Mouse (Mus musculus) liver, embryonic 14.5 days (tissue): Measurements from ENCODE around the gene Prdm16. TPM values are rescaled to one million over a fixed set of nuclear protein-coding genes. Genes with fewer than 3 reads are reported as not detected.
A peak's percentile ranks its signal among the peaks of the same experiment; 100 is the strongest.

ENCODE experiments used
- ATAC-seq: fragments of 200-750 bp; cut with Nextera tagmentation; 2 replicates; pipeline ENCODE4 v1.8.0; 2017; ENCODE audit warnings: moderate number of reproducible peaks, mild to moderate bottlenecking, moderate library complexity; ENCODE audit not compliant: insufficient read depth
- DNase-seq, 3 experiments: peaks; one replicate each; pipeline ENCODE4 v3.0.0-alpha.2; 2012 to 2013; ENCODE audit warnings: low read depth in 3 of 3, low spot score in 3 of 3
- H3K27ac ChIP-seq: fragments of 300-500 bp; sonication (generic); 2 replicates; pipeline ENCODE4 v1.5.1; 2014; ENCODE audit warnings: moderate library complexity, mild to moderate bottlenecking, control low read depth, inconsistent platforms
- H3K27me3 ChIP-seq: fragments of 300-500 bp; sonication (generic); 2 replicates; pipeline ENCODE4 v1.6.1; 2014; ENCODE audit warnings: mild to moderate bottlenecking, low read length, moderate library complexity; ENCODE audit not compliant: control insufficient read depth, insufficient read depth
- H3K36me3 ChIP-seq: fragments of 300-500 bp; sonication (generic); replicated peaks from 2 replicates; pipeline ENCODE4 v1.6.1; 2014; ENCODE audit warnings: low read depth; ENCODE audit not compliant: control insufficient read depth, insufficient read depth
- H3K4me1 ChIP-seq, 2 experiments: fragments of 200-500 bp in 1 of 2; fragments of 300-500 bp in 1 of 2; sonication (generic) in 1 of 2; replicated peaks; 2 replicates each; pipeline ENCODE4 v1.6.1; 2012 to 2014; ENCODE audit warnings: antibody characterized with exemption in 1 of 2, inconsistent platforms in 1 of 2, low read length in 1 of 2; ENCODE audit not compliant: control insufficient read depth in 2 of 2, insufficient read depth in 2 of 2
- H3K4me2 ChIP-seq: fragments of 300-500 bp; sonication (generic); 2 replicates; pipeline ENCODE4 v1.6.1; 2014; ENCODE audit warnings: low read depth, mild to moderate bottlenecking, control low read depth, moderate library complexity
- H3K4me3 ChIP-seq, 2 experiments: fragments of 200-500 bp in 1 of 2; fragments of 300-500 bp in 1 of 2; sonication (generic) in 1 of 2; 2 replicates each; pipeline ENCODE4 v1.5.1; 2012 to 2014; ENCODE audit warnings: low read depth in 2 of 2, low read length in 2 of 2, mild to moderate bottlenecking in 2 of 2, control low read depth in 1 of 2, inconsistent platforms in 1 of 2, moderate library complexity in 1 of 2; ENCODE audit not compliant: insufficient read depth in 1 of 2
- H3K9ac ChIP-seq: fragments of 300-500 bp; sonication (generic); replicated peaks from 2 replicates; pipeline ENCODE4 v1.6.1; 2014; ENCODE audit warnings: mild to moderate bottlenecking, control low read depth, moderate library complexity
- H3K9me3 ChIP-seq: fragments of 300-500 bp; sonication (generic); 2 replicates; pipeline ENCODE4 v1.6.1; 2016; ENCODE audit warnings: low read length, mixed read lengths; ENCODE audit not compliant: control insufficient read depth
- CTCF ChIP-seq: IDR thresholded peaks from 2 replicates; pipeline ENCODE4 v1.5.1; 2016; ENCODE audit warnings: antibody characterized with exemption, low read depth, control low read depth
- EP300 ChIP-seq: IDR thresholded peaks from 2 replicates; pipeline ENCODE4 v1.6.1; 2016; ENCODE audit warnings: antibody characterized with exemption, low read depth
- WGBS: fragments of 180-500 bp; shearing (Covaris S2); extraction: QIAGEN DNeasy Blood & Tissue Kit; methylation state at CpG from one replicate; pipeline ENCODE4 v1.1.7; 2014; ENCODE audit not compliant: insufficient replicate concordance; 5-methylcytosine and 5-hydroxymethylcytosine counted together
- polyA plus RNA-seq, 2 experiments: library from polyadenylated mRNA; depleted of rRNA in 1 of 2; stranded (reverse) in 1 of 2; unstranded in 1 of 2; fragments of >200 nt; fragmentation: Nextera tagmentation in 1 of 2; extraction: Ambion mirVana in 1 of 2; gene quantifications; 2 replicates each; pipeline versions ENCODE4 v1.2.1 to v1.2.3; 2012 to 2014

Gene Prdm16
- polyA plus RNA-seq, 2 experiments, result 0.70 to 0.86 TPM

GRCm38 (mm10) chr4:154360441-154360840, 276.2 kb downstream of the Prdm16 start:
- Histone ChIP-seq H3K4me2 (no peak overlapping the region), H3K4me3 (no peak overlapping the region), H3K27ac (no peak overlapping the region), H3K27me3 (no peaks in the 10 kb centered on the region), H3K36me3 (no peaks in the 10 kb centered on the region), H3K9me3 (no peaks in the 10 kb centered on the region), H3K4me1 (no peaks in the 10 kb centered on the region), H3K9ac (no peak overlapping the region)
- DNase-seq (no peak), ATAC-seq (no peak)
- TF ChIP-seq CTCF (no peak), EP300 (no peak)
- 49% methylated on average over 6 of the region's 7 CpGs for WGBS

GRCm38 (mm10) chr4:154359762-154360300, 276.8 kb downstream of the Prdm16 start:
- Histone ChIP-seq H3K36me3 (no peaks in the 10 kb centered on the region), H3K4me3 (no peak overlapping the region), H3K27ac (no peak overlapping the region), H3K4me1 (no peaks in the 10 kb centered on the region), H3K27me3 (no peaks in the 10 kb centered on the region), H3K4me2 (no peak overlapping the region), H3K9me3 (no peaks in the 10 kb centered on the region), H3K9ac (no peak overlapping the region)
- 54% methylated on average over 9 of the region's 9 CpGs for WGBS
- TF ChIP-seq CTCF, result no peak
- TF ChIP-seq EP300, result no peak
- ATAC-seq, result no peak
- no peak for DNase-seq

- H3K27me3 ChIP-seq, result no peaks in the 10 kb centered on the region
- TF ChIP-seq EP300 (no peak), CTCF (no peak)
- WGBS, result 53% methylated on average over 11 of the region's 11 CpGs
- H3K36me3 ChIP-seq, result no peaks in the 10 kb centered on the region
- H3K9ac ChIP-seq, result no peak overlapping the region
- no peak overlapping the region for H3K27ac ChIP-seq
- no peaks in the 10 kb centered on the region for H3K4me1 ChIP-seq
- no peak for ATAC-seq
- no peak overlapping the region for H3K4me2 ChIP-seq
- no peak for DNase-seq
- no peaks in the 10 kb centered on the region for H3K9me3 ChIP-seq
- no peak overlapping the region for H3K4me3 ChIP-seq
Observed at GRCm38 (mm10) chr4:154358816-154359215, 277.9 kb downstream of the Prdm16 start.

- no peaks in the 10 kb centered on the region for H3K9me3 ChIP-seq
- ATAC-seq (no peak), DNase-seq (no peak)
- H3K4me2 ChIP-seq, result no peak overlapping the region
- H3K4me1 ChIP-seq, result no peaks in the 10 kb centered on the region
- H3K9ac ChIP-seq, result no peak overlapping the region
- H3K36me3 ChIP-seq, result no peaks in the 10 kb centered on the region
- no peak overlapping the region for H3K4me3 ChIP-seq
- WGBS, result 62% methylated on average over 5 of the region's 5 CpGs
- no peak overlapping the region for H3K27ac ChIP-seq
- no peaks in the 10 kb centered on the region for H3K27me3 ChIP-seq
- no peak for TF ChIP-seq EP300
- no peak for TF ChIP-seq CTCF
Observed at GRCm38 (mm10) chr4:154358370-154358769, 278.3 kb downstream of the Prdm16 start.

GRCm38 (mm10) chr4:154355408-154355807, 281.3 kb downstream of the Prdm16 start:
- Histone ChIP-seq H3K9ac (no peak overlapping the region), H3K36me3 (no peaks in the 10 kb centered on the region), H3K4me1 (no peaks in the 10 kb centered on the region), H3K4me2 (no peak overlapping the region), H3K27me3 (no peaks in the 10 kb centered on the region), H3K9me3 (no peaks in the 10 kb centered on the region), H3K4me3 (no peak overlapping the region), H3K27ac (no peak overlapping the region)
- DNase-seq (no peak), ATAC-seq (no peak)
- TF ChIP-seq CTCF (peak; percentile 17; the same call in 1 of the 2 replicates), EP300 (no peak)
- WGBS, result 76% methylated on average over 5 of the region's 5 CpGs
